Mouse (Mus musculus) stomach, postnatal 0 days (tissue): ENCODE results near the gene Erg. TPM values are rescaled to one million over a fixed set of nuclear protein-coding genes. Genes with fewer than 3 reads are reported as not detected.

Experiments
- ATAC-seq: fragments of 200-750 bp; cut with Nextera tagmentation; 2 replicates; pipeline ENCODE4 v1.8.0; 2017; ENCODE audit not compliant: low FRiP score, low TSS enrichment
- DNase-seq: peaks from one replicate; pipeline ENCODE4 v3.0.0-alpha.2; 2016; ENCODE audit warnings: low spot score
- H3K27ac ChIP-seq: fragments of 300-500 bp; sonication (generic); replicated peaks from 2 replicates; pipeline ENCODE4 v1.5.1; 2014; ENCODE audit warnings: mild to moderate bottlenecking, control low read depth
- H3K27me3 ChIP-seq: fragments of 300-500 bp; sonication (generic); 2 replicates; pipeline ENCODE4 v1.6.1; 2014; ENCODE audit warnings: low read length; ENCODE audit not compliant: control insufficient read depth, insufficient read depth
- H3K36me3 ChIP-seq: fragments of 300-500 bp; sonication (generic); 2 replicates; pipeline ENCODE4 v1.6.1; 2014; ENCODE audit warnings: low read length, mixed read lengths; ENCODE audit not compliant: control insufficient read depth, insufficient read depth
- H3K4me1 ChIP-seq: fragments of 300-500 bp; sonication (generic); replicated peaks from 2 replicates; pipeline ENCODE4 v1.6.1; 2014; ENCODE audit warnings: antibody characterized with exemption; ENCODE audit not compliant: control insufficient read depth, insufficient read depth
- H3K4me2 ChIP-seq: fragments of 300-500 bp; sonication (generic); replicated peaks from 2 replicates; pipeline ENCODE4 v1.6.1; 2014; ENCODE audit warnings: low read depth, mild to moderate bottlenecking, control low read depth, moderate library complexity
- H3K4me3 ChIP-seq: fragments of 300-500 bp; sonication (generic); 2 replicates; pipeline ENCODE4 v1.5.1; 2014; ENCODE audit warnings: low read depth, low read length, control low read depth
- H3K9ac ChIP-seq: fragments of 300-500 bp; sonication (generic); 2 replicates; pipeline ENCODE4 v1.6.1; 2014; ENCODE audit warnings: mild to moderate bottlenecking, low read length, control low read depth, mixed read lengths
- H3K9me3 ChIP-seq: fragments of 300-500 bp; sonication (generic); 2 replicates; pipeline ENCODE4 v1.6.1; 2016; ENCODE audit warnings: low read length; ENCODE audit not compliant: control insufficient read depth
- CTCF ChIP-seq: IDR thresholded peaks from 2 replicates; pipeline ENCODE4 v1.5.1; 2016; ENCODE audit warnings: antibody characterized with exemption, low read depth, mild to moderate bottlenecking, moderate library complexity
- EP300 ChIP-seq: optimal IDR thresholded peaks from 2 replicates; pipeline ENCODE3; 2016; ENCODE audit warnings: antibody characterized with exemption
- WGBS: fragments of 180-500 bp; shearing (Covaris S2); extraction: QIAGEN DNeasy Blood & Tissue Kit; methylation state at CpG from one replicate; pipeline ENCODE4 v1.1.7; 2014; 5-methylcytosine and 5-hydroxymethylcytosine counted together
- polyA plus RNA-seq: library from polyadenylated mRNA; unstranded; fragments of >200 nt; fragmentation: Nextera tagmentation; extraction: Ambion mirVana; gene quantifications from 2 replicates; pipeline ENCODE4 v1.2.1, GENCODE M21; 2015

The Erg gene
- polyA plus RNA-seq, 1 experiment from 2014 or later, result 2.1 TPM

- H3K4me3 ChIP-seq, result no peak overlapping the region
- H3K27me3 ChIP-seq, result no peaks in the 10 kb centered on the region
- H3K4me1 ChIP-seq, result no peaks in the 10 kb centered on the region
- no peak overlapping the region for H3K9ac ChIP-seq
- no peak for TF ChIP-seq CTCF
- no peak for TF ChIP-seq EP300
- no peak overlapping the region for H3K27ac ChIP-seq
- ATAC-seq (no peak), DNase-seq (no peak)
- H3K36me3 ChIP-seq, result no peaks in the 10 kb centered on the region
- WGBS, result 78% methylated on average over 3 of the region's 3 CpGs
- no peaks in the 10 kb centered on the region for H3K9me3 ChIP-seq
- no peak overlapping the region for H3K4me2 ChIP-seq
Measured at GRCm38 (mm10) chr16:95405496-95405895, 180.9 kb downstream of the Erg start.

- 73% methylated on average over 5 of the region's 5 CpGs for WGBS
- H3K27me3 ChIP-seq, result no peaks in the 10 kb centered on the region
- no peak for ATAC-seq
- no peaks in the 10 kb centered on the region for H3K36me3 ChIP-seq
- no peak for DNase-seq
- H3K27ac ChIP-seq, result no peak overlapping the region
- H3K4me2 ChIP-seq, result no peak overlapping the region
- no peaks in the 10 kb centered on the region for H3K4me1 ChIP-seq
- no peak overlapping the region for H3K9ac ChIP-seq
- no peak for TF ChIP-seq EP300
- TF ChIP-seq CTCF, result no peak
- no peak overlapping the region for H3K4me3 ChIP-seq
- no peaks in the 10 kb centered on the region for H3K9me3 ChIP-seq
Measured at GRCm38 (mm10) chr16:95403453-95403852, 182.9 kb downstream of the Erg start.

GRCm38 (mm10) chr16:95401869-95402268, 184.5 kb downstream of the Erg start:
- 83% methylated on average over 9 of the region's 9 CpGs for WGBS
- Histone ChIP-seq H3K4me2 (no peak overlapping the region), H3K4me3 (no peak overlapping the region), H3K4me1 (no peaks in the 10 kb centered on the region), H3K36me3 (no peaks in the 10 kb centered on the region), H3K27me3 (no peaks in the 10 kb centered on the region), H3K27ac (no peak overlapping the region), H3K9ac (no peak overlapping the region), H3K9me3 (no peaks in the 10 kb centered on the region)
- TF ChIP-seq EP300, result no peak
- TF ChIP-seq CTCF, result no peak
- DNase-seq (no peak), ATAC-seq (no peak)

GRCm38 (mm10) chr16:95398761-95399343, 187.5 kb downstream of the Erg start:
- WGBS, result 68% methylated on average over 11 of the region's 11 CpGs
- DNase-seq, result no peak
- Histone ChIP-seq H3K4me1 (no peaks in the 10 kb centered on the region), H3K27me3 (no peaks in the 10 kb centered on the region), H3K36me3 (no peaks in the 10 kb centered on the region), H3K9ac (no peak overlapping the region), H3K4me2 (no peak overlapping the region), H3K4me3 (no peak overlapping the region), H3K27ac (no peak overlapping the region), H3K9me3 (no peaks in the 10 kb centered on the region)
- TF ChIP-seq EP300 (no peak), CTCF (no peak)
- no peak for ATAC-seq

- no peaks in the 10 kb centered on the region for H3K4me1 ChIP-seq
- no peaks in the 10 kb centered on the region for H3K27me3 ChIP-seq
- ATAC-seq (no peak), DNase-seq (no peak)
- TF ChIP-seq CTCF (no peak), EP300 (no peak)
- 42% methylated on average over 1 of the region's 1 CpGs for WGBS
- H3K4me2 ChIP-seq, result no peak overlapping the region
- no peak overlapping the region for H3K4me3 ChIP-seq
- no peak overlapping the region for H3K9ac ChIP-seq
- no peak overlapping the region for H3K27ac ChIP-seq
- H3K9me3 ChIP-seq, result no peaks in the 10 kb centered on the region
- no peaks in the 10 kb centered on the region for H3K36me3 ChIP-seq
Measured at GRCm38 (mm10) chr16:95390787-95391186, 195.6 kb downstream of the Erg start.

- ATAC-seq, result no peak
Measured at GRCm38 (mm10) chr16:95388811-95389529, 197.4 kb downstream of the Erg start.

More at GRCm38 (mm10) chr16:95388811-95389529, 197.4 kb downstream of the Erg start:
- Histone ChIP-seq H3K4me3 (no peak overlapping the region), H3K4me2 (no peak overlapping the region), H3K4me1 (no peaks in the 10 kb centered on the region), H3K27me3 (no peaks in the 10 kb centered on the region), H3K9me3 (no peaks in the 10 kb centered on the region), H3K9ac (no peak overlapping the region), H3K27ac (no peak overlapping the region), H3K36me3 (no peaks in the 10 kb centered on the region)
- 69% methylated on average over 4 of the region's 4 CpGs for WGBS
- DNase-seq, result no peak
- no peak for TF ChIP-seq CTCF
- no peak for TF ChIP-seq EP300
